In genomic region chr3:38436596-38436995, GRCm38 (mm10) we compare ENCODE assay signal across 11 mouse cellular contexts.
"Had no signal": no experiment of that assay in that cellular context is flagged by ENCODE, and none has a peak within 500 bp of the region (broad histone marks: within the 10 kb centered on the region; RNA-seq: fewer than 3 reads in every experiment).

No protein-coding gene starts in this region.

- DNase-seq: liver, embryonic 13.5 days; liver, postnatal 0 days; lung, adult 2 months; midbrain, embryonic 14.5 days; right cerebral cortex, adult 18-20 months; right cerebral cortex, postnatal 25 days; right cerebral cortex, postnatal 4 days; spleen, adult 18-20 months; thymus, adult 2 months; thymus, postnatal 25 days; thymus, postnatal 4 days had no signal
